Mouse (Mus musculus): ENCODE results near the gene Thsd4. TPM values are rescaled to one million over a fixed set of nuclear protein-coding genes. Genes with fewer than 3 reads are reported as not detected.
A peak's percentile ranks its signal among the peaks of the same experiment; 100 is the strongest.

Thsd4 gene
- polyA plus RNA-seq, 1 experiment from 2014 or later = 4.3 TPM

GRCm38 (mm10) chr9:60226155-60226554 is 295.7 kb downstream of the Thsd4 start:
- no peak overlapping the region for H3K4me3 ChIP-seq (ENCODE audit: low read depth, low read length)
- WGBS = 79% methylated on average over 14 of the region's 14 CpGs
- H3K27ac ChIP-seq (ENCODE audit: low read length) = no peak overlapping the region
- H3K9ac ChIP-seq (ENCODE audit: low read depth, low read length) = no peak overlapping the region
- no peaks in the 10 kb centered on the region for H3K9me3 ChIP-seq (replicated peaks; ENCODE audit: control insufficient read depth, low read length, poor library complexity, severe bottlenecking)
- no peaks in the 10 kb centered on the region for H3K27me3 ChIP-seq (ENCODE audit: control insufficient read depth, insufficient read depth, low read depth, low read length)
- H3K36me3 ChIP-seq (ENCODE audit: control insufficient read depth, insufficient read depth, low read length) = no peaks in the 10 kb centered on the region
- ATAC-seq = no peak
- H3K4me1 ChIP-seq (ENCODE audit: control insufficient read depth, insufficient read depth, low read length) = peaks cover 18% of the 10 kb centered on the region
- no peak overlapping the region for H3K4me2 ChIP-seq (ENCODE audit: low read length)

- H3K27ac ChIP-seq (ENCODE audit: low read length) = no peak overlapping the region
- H3K9ac ChIP-seq (ENCODE audit: low read depth, low read length) = no peak overlapping the region
- no peak overlapping the region for H3K4me3 ChIP-seq (ENCODE audit: low read depth, low read length)
- no peak for ATAC-seq
- H3K4me1 ChIP-seq (ENCODE audit: control insufficient read depth, insufficient read depth, low read length) = peaks cover 13% of the 10 kb centered on the region
- 81% methylated on average over 7 of the region's 7 CpGs for WGBS
- no peak overlapping the region for H3K4me2 ChIP-seq (ENCODE audit: low read length)
- H3K9me3 ChIP-seq (replicated peaks; ENCODE audit: control insufficient read depth, low read length, poor library complexity, severe bottlenecking) = no peaks in the 10 kb centered on the region
- H3K36me3 ChIP-seq (ENCODE audit: control insufficient read depth, insufficient read depth, low read length) = no peaks in the 10 kb centered on the region
- no peaks in the 10 kb centered on the region for H3K27me3 ChIP-seq (ENCODE audit: control insufficient read depth, insufficient read depth, low read depth, low read length)
Measured at GRCm38 (mm10) chr9:60225453-60225852, 296.4 kb downstream of the Thsd4 start.

- ATAC-seq = peak; percentile 62; the same call in 1 of the 2 replicates
- no peak overlapping the region for H3K9ac ChIP-seq (ENCODE audit: low read depth, low read length)
- peak overlapping the region; percentile 60 for H3K27ac ChIP-seq (ENCODE audit: low read length)
Measured at GRCm38 (mm10) chr9:60224039-60224695, 297.7 kb downstream of the Thsd4 start.

GRCm38 (mm10) chr9:60220431-60220830 is 301.4 kb downstream of the Thsd4 start:
- H3K4me3 ChIP-seq (ENCODE audit: low read depth, low read length) = no peak overlapping the region
- ATAC-seq = no peak
- WGBS = 90% methylated on average over 2 of the region's 2 CpGs
- H3K27ac ChIP-seq (ENCODE audit: low read length) = no peak overlapping the region
- H3K27me3 ChIP-seq (ENCODE audit: control insufficient read depth, insufficient read depth, low read depth, low read length) = no peaks in the 10 kb centered on the region
- H3K36me3 ChIP-seq (ENCODE audit: control insufficient read depth, insufficient read depth, low read length) = no peaks in the 10 kb centered on the region
- no peak overlapping the region for H3K4me2 ChIP-seq (ENCODE audit: low read length)
- no peak overlapping the region for H3K9ac ChIP-seq (ENCODE audit: low read depth, low read length)
- H3K4me1 ChIP-seq (ENCODE audit: control insufficient read depth, insufficient read depth, low read length) = peaks cover 10% of the 10 kb centered on the region
- no peaks in the 10 kb centered on the region for H3K9me3 ChIP-seq (replicated peaks; ENCODE audit: control insufficient read depth, low read length, poor library complexity, severe bottlenecking)

More at GRCm38 (mm10) chr9:60224039-60224695, 297.7 kb downstream of the Thsd4 start:
- Histone ChIP-seq H3K4me1 (ENCODE audit: control insufficient read depth, insufficient read depth, low read length) (peaks cover 10% of the 10 kb centered on the region), H3K4me2 (ENCODE audit: low read length) (no peak overlapping the region), H3K4me3 (ENCODE audit: low read depth, low read length) (no peak overlapping the region), H3K9me3 (replicated peaks; ENCODE audit: control insufficient read depth, low read length, poor library complexity, severe bottlenecking) (no peaks in the 10 kb centered on the region), H3K36me3 (ENCODE audit: control insufficient read depth, insufficient read depth, low read length) (no peaks in the 10 kb centered on the region), H3K27me3 (ENCODE audit: control insufficient read depth, insufficient read depth, low read depth, low read length) (no peaks in the 10 kb centered on the region)
- 7% methylated on average over 6 of the region's 6 CpGs for WGBS

- 80% methylated on average over 6 of the region's 6 CpGs for WGBS
- H3K9ac ChIP-seq (ENCODE audit: low read depth, low read length) = no peak overlapping the region
- no peaks in the 10 kb centered on the region for H3K36me3 ChIP-seq (ENCODE audit: control insufficient read depth, insufficient read depth, low read length)
- H3K9me3 ChIP-seq (replicated peaks; ENCODE audit: control insufficient read depth, low read length, poor library complexity, severe bottlenecking) = no peaks in the 10 kb centered on the region
- H3K27ac ChIP-seq (ENCODE audit: low read length) = no peak overlapping the region
- no peaks in the 10 kb centered on the region for H3K27me3 ChIP-seq (ENCODE audit: control insufficient read depth, insufficient read depth, low read depth, low read length)
- ATAC-seq = no peak
- H3K4me3 ChIP-seq (ENCODE audit: low read depth, low read length) = no peak overlapping the region
- H3K4me2 ChIP-seq (ENCODE audit: low read length) = no peak overlapping the region
- H3K4me1 ChIP-seq (ENCODE audit: control insufficient read depth, insufficient read depth, low read length) = no peaks in the 10 kb centered on the region
Measured at GRCm38 (mm10) chr9:60218396-60218795, 303.4 kb downstream of the Thsd4 start.

- ATAC-seq = no peak
- Histone ChIP-seq H3K27ac (ENCODE audit: low read length) (no peak overlapping the region), H3K9me3 (replicated peaks; ENCODE audit: control insufficient read depth, low read length, poor library complexity, severe bottlenecking) (no peaks in the 10 kb centered on the region), H3K4me2 (ENCODE audit: low read length) (no peak overlapping the region), H3K36me3 (ENCODE audit: control insufficient read depth, insufficient read depth, low read length) (no peaks in the 10 kb centered on the region), H3K27me3 (ENCODE audit: control insufficient read depth, insufficient read depth, low read depth, low read length) (no peaks in the 10 kb centered on the region), H3K4me3 (ENCODE audit: low read depth, low read length) (no peak overlapping the region), H3K9ac (ENCODE audit: low read depth, low read length) (no peak overlapping the region), H3K4me1 (ENCODE audit: control insufficient read depth, insufficient read depth, low read length) (no peaks in the 10 kb centered on the region)
- WGBS = 92% methylated on average over 6 of the region's 6 CpGs
Measured at GRCm38 (mm10) chr9:60216029-60216428, 305.8 kb downstream of the Thsd4 start.

GRCm38 (mm10) chr9:60213111-60213510 is 308.7 kb downstream of the Thsd4 start:
- Histone ChIP-seq H3K27ac (ENCODE audit: low read length) (no peak overlapping the region), H3K36me3 (ENCODE audit: control insufficient read depth, insufficient read depth, low read length) (no peaks in the 10 kb centered on the region), H3K4me1 (ENCODE audit: control insufficient read depth, insufficient read depth, low read length) (no peaks in the 10 kb centered on the region), H3K9me3 (replicated peaks; ENCODE audit: control insufficient read depth, low read length, poor library complexity, severe bottlenecking) (no peaks in the 10 kb centered on the region), H3K27me3 (ENCODE audit: control insufficient read depth, insufficient read depth, low read depth, low read length) (no peaks in the 10 kb centered on the region), H3K4me2 (ENCODE audit: low read length) (no peak overlapping the region), H3K4me3 (ENCODE audit: low read depth, low read length) (no peak overlapping the region), H3K9ac (ENCODE audit: low read depth, low read length) (no peak overlapping the region)
- ATAC-seq = no peak
- WGBS = 88% methylated on average over 1 of the region's 1 CpGs

- no peak for ATAC-seq
- Histone ChIP-seq H3K9ac (ENCODE audit: low read depth, low read length) (no peak overlapping the region), H3K36me3 (ENCODE audit: control insufficient read depth, insufficient read depth, low read length) (no peaks in the 10 kb centered on the region), H3K27ac (ENCODE audit: low read length) (no peak overlapping the region), H3K9me3 (replicated peaks; ENCODE audit: control insufficient read depth, low read length, poor library complexity, severe bottlenecking) (no peaks in the 10 kb centered on the region), H3K27me3 (ENCODE audit: control insufficient read depth, insufficient read depth, low read depth, low read length) (no peaks in the 10 kb centered on the region), H3K4me3 (ENCODE audit: low read depth, low read length) (no peak overlapping the region), H3K4me2 (ENCODE audit: low read length) (no peak overlapping the region), H3K4me1 (ENCODE audit: control insufficient read depth, insufficient read depth, low read length) (no peaks in the 10 kb centered on the region)
- WGBS = 97% methylated on average over 1 of the region's 1 CpGs
Measured at GRCm38 (mm10) chr9:60208843-60209242, 313.0 kb downstream of the Thsd4 start.

- WGBS = 88% methylated on average over 7 of the region's 7 CpGs
- H3K27ac ChIP-seq (ENCODE audit: low read length) = no peak overlapping the region
- no peak for ATAC-seq
Measured at GRCm38 (mm10) chr9:60203141-60203540, 318.7 kb downstream of the Thsd4 start.

More at GRCm38 (mm10) chr9:60203141-60203540, 318.7 kb downstream of the Thsd4 start:
- no peak overlapping the region for H3K9ac ChIP-seq (ENCODE audit: low read depth, low read length)
- no peak overlapping the region for H3K4me3 ChIP-seq (ENCODE audit: low read depth, low read length)
- H3K27me3 ChIP-seq (ENCODE audit: control insufficient read depth, insufficient read depth, low read depth, low read length) = no peaks in the 10 kb centered on the region
- no peak overlapping the region for H3K4me2 ChIP-seq (ENCODE audit: low read length)
- H3K36me3 ChIP-seq (ENCODE audit: control insufficient read depth, insufficient read depth, low read length) = no peaks in the 10 kb centered on the region
- H3K9me3 ChIP-seq (replicated peaks; ENCODE audit: control insufficient read depth, low read length, poor library complexity, severe bottlenecking) = no peaks in the 10 kb centered on the region
- no peaks in the 10 kb centered on the region for H3K4me1 ChIP-seq (ENCODE audit: control insufficient read depth, insufficient read depth, low read length)
